Mouse (Mus musculus) left cerebral cortex, adult 2 months (tissue): Measurements from ENCODE around the gene Gm44502. TPM values are rescaled to one million over a fixed set of nuclear protein-coding genes. Genes with fewer than 3 reads are reported as not detected.

Experiments
- DNase-seq, 2 experiments: peaks; one replicate each; pipeline ENCODE4 v3.0.0; 2021 to 2022; ENCODE audit warnings: low spot score in 2 of 2, mixed read lengths in 1 of 2; ENCODE audit errors: extremely low spot score in 1 of 2
- H3K27ac ChIP-seq: fragments of 200-600 bp; 2 replicates; pipeline ENCODE4 v1.8.1; 2022
- H3K4me3 ChIP-seq: fragments of 200-600 bp; 2 replicates; pipeline ENCODE4 v1.8.1; 2022
- CTCF ChIP-seq: fragments of 200-600 bp; IDR thresholded peaks from 2 replicates; pipeline ENCODE4 v1.8.1; 2022; ENCODE audit warnings: antibody characterized with exemption, mild to moderate bottlenecking, moderate library complexity
- intact Hi-C: fragments of 180-260 bp; cut with DNase I; formaldehyde crosslinking; loops from one replicate; pipeline ENCODE4 v1.15.1; 2025
- total RNA-seq, 2 experiments: library from RNA; stranded (reverse); gene quantifications; 2 replicates each; pipeline ENCODE4 v1.2.3; 2021

The Gm44502 gene
- total RNA-seq, 2 experiments from 2014 or later = not detected

DNA sequence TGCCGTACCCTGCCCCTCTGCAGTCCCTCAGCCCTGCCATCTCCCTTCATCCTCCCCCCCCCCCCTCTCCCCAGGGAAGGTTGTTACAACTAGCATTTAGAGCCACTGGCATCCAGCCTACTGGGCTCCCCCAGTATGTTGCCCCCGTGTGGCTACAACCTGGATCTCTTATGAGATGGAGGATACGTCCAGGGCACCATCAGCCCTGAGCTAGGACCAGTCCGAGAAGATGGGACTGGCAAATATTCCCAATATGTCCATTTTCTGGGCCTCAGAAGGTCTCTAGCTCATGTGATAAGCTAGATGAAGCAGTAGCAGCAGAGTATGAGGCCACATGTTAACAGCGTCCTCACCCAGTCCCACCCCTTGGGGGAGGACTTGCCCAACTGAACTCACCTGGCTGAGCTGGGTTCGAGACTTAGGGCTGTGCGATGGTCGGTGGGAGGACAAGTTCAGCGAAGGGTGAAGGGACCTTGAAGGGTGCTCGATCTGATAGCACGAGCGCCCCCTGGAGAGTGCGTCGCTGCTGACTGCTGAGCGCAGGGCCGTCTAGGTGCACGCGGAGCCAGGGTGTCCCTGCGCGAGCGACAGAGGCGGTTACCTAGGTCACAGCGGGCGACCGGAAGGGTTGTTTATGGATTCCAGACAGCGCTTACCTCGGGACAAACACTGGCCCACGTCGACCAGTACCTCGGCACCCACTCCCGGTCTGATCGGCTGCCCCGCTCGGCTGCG, 56.3 kb downstream of the Gm44502 start:
- TF ChIP-seq CTCF = peak; percentile 63
- DNase-seq = peak; percentile 82 to 83
- peak overlapping the region; percentile 98 for H3K27ac ChIP-seq
- peak overlapping the region; percentile 83 for H3K4me3 ChIP-seq
- intact Hi-C loops = loop anchor here (1.0 to 5.0 kb wide), 3 partner anchors 16 to 94 kb away; partner anchors contain the start of gene Sbf1

DNA sequence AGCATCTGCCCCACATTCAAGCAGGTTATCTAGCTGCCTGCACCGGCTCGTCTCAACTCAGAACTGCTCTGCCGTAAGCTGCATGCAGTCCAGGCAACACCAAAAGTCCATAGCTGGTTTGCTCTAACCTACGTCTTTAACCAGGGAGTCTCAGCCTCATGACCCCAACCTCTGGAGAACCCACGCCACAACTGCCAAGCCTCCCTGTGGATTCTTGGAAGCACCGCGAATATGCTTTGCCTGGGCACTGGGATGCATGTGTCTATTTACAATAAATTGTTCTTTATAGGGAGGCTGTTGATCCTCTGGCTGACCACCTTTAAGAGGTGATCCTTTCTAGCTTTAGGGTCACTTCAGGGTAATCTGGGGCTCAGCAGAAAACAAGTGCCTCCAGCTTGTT, 57.0 kb downstream of the Gm44502 start:
- no peak for DNase-seq
- peak overlapping the region; percentile 83 for H3K4me3 ChIP-seq
- peak overlapping the region; percentile 98 for H3K27ac ChIP-seq
- TF ChIP-seq CTCF = no peak
- intact Hi-C loops = loop anchor here (2.0 to 5.0 kb wide), 2 partner anchors 16 to 95 kb away; no protein-coding TSS in a partner anchor

DNA sequence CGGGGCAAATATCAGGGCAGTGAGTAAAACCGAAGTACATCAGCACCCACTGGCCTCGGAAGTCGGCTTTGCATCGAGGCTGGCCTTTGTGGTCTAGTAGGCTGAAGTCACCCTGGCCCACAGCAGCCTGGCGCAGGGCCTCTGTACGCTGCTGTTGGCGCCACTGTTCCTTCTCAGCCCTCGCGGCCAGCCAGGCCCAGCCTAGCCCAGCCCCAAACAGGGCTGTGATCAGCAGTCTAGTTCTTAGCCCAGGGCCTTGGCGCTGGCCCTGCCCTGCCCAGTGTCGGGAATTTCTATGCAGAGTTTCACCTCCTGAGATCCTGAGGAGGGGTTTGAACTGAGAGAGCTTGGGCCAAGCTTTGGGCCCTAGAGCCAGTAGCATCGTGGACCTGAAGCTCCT, 57.4 kb downstream of the Gm44502 start:
- no peak for DNase-seq
- no peak for TF ChIP-seq CTCF

More for the DNA sequence above, 57.4 kb downstream of the Gm44502 start:
- no peak overlapping the region for H3K4me3 ChIP-seq
- no peak overlapping the region for H3K27ac ChIP-seq
- intact Hi-C loops = loop anchor here (2.0 to 5.0 kb wide), 2 partner anchors 15 to 95 kb away; no protein-coding TSS in a partner anchor

Other genes starting within 250 kb of the Gm44502 start
- gene Plxnb2, start 248.9 kb downstream of the Gm44502 start, total RNA-seq = 10 to 100 TPM; 49.4 to 53.3 TPM
- gene Dennd6b, start 233.2 kb downstream of the Gm44502 start, total RNA-seq = 10 to 100 TPM; 52.2 to 53.9 TPM
- gene Ppp6r2, start 218.1 kb downstream of the Gm44502 start, total RNA-seq = 100 to 1,000 TPM; 161 to 171 TPM
- 100 to 1,000 TPM; 244 to 245 TPM for gene Sbf1, start 114.4 kb downstream of the Gm44502 start, total RNA-seq
- gene Adm2, start 107.0 kb downstream of the Gm44502 start, total RNA-seq = not detected
- gene Miox, start 95.3 kb downstream of the Gm44502 start, total RNA-seq = not detected
- gene Lmf2, start 74.0 kb downstream of the Gm44502 start, total RNA-seq = 10 to 100 TPM; 18.8 to 19.8 TPM
- 100 to 1,000 TPM; 108 TPM for gene Ncaph2, start 74.0 kb downstream of the Gm44502 start, total RNA-seq
- 10 to 100 TPM; 28.5 to 29.1 TPM for gene Sco2, start 55.9 kb downstream of the Gm44502 start, total RNA-seq
- gene Tymp, start 52.7 kb downstream of the Gm44502 start, total RNA-seq = 1 to 10 TPM in 1 of 2 experiments, under 1 TPM in 1; 0.77 to 2.1 TPM
- gene Odf3b, start 50.4 kb downstream of the Gm44502 start, total RNA-seq = 1 to 10 TPM; 1.1 to 1.8 TPM
- gene Klhdc7b, start 44.8 kb downstream of the Gm44502 start, total RNA-seq = under 1 TPM; 0.35 to 0.72 TPM
- gene Syce3, start 19.2 kb downstream of the Gm44502 start, total RNA-seq = not detected
- gene Cpt1b, start 3.8 kb downstream of the Gm44502 start, total RNA-seq = 1 to 10 TPM; 2.3 to 3.0 TPM
- gene C730034F03Rik, start 107 bp downstream of the Gm44502 start, total RNA-seq = 1 to 10 TPM; 2.2 to 2.7 TPM
- 10 to 100 TPM; 42.5 to 45.2 TPM for gene Chkb, start 212 bp upstream of the Gm44502 start, total RNA-seq
- 100 to 1,000 TPM; 227 to 234 TPM for gene Mapk8ip2, start 24.2 kb upstream of the Gm44502 start, total RNA-seq
- 10 to 100 TPM; 32.0 to 33.0 TPM for gene Arsa, start 47.7 kb upstream of the Gm44502 start, total RNA-seq
- gene Shank3, start 69.9 kb upstream of the Gm44502 start, total RNA-seq = 100 to 1,000 TPM; 222 to 239 TPM
- gene Acr, start 138.6 kb upstream of the Gm44502 start, total RNA-seq = 1 to 10 TPM in 1 of 2 experiments, under 1 TPM in 1; 0.58 to 1.7 TPM
- 10 to 100 TPM; 35.7 to 44.6 TPM for gene Rabl2, start 162.2 kb upstream of the Gm44502 start, total RNA-seq